Mouse (Mus musculus) lung, postnatal 36 days (tissue): ENCODE results near the gene Fez2.

Source experiments
- DNase-seq: peaks from one replicate; pipeline ENCODE4 v3.0.0; 2022; ENCODE audit warnings: mixed read lengths

The Fez2 gene

GRCm38 (mm10) chr17:78364555-78365302 is 53.2 kb downstream of the Fez2 start:
- no peak for DNase-seq

DNA sequence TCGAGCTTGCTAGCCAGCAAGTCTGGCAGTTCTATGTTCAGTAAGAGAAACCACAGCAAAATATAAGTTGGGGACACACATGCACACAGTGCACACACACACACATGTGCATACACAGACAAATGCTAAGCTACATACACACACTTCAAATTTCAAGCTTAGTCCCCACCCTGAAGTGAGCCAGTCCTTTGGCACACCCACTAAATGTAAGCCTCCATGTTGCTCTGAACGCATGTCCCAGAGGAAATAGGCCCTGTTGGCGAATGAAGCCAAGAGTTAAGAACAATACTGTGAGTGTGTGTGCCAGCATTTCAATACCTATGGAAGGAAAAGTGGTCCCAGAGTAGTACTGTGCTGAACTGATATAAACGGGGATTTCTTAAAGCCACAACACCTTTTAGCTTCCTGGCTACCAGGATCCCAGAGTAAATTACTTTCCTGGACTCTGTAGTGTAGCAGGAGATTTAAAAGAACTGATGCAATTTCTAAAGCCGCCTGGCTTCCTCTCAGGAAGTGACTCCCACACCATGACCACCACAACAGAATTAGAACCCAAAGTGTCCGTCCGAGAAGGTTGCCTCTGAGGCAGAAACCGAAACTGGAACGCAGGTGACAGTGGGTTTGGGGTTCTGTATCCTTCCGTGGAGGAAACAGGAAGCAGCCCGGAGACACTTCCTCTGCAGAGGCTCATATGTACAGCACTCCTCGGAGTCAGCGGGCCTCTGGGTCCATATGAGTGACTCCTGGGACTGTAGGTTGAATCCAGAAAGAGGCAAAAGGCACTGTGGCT is 55.8 kb downstream of the Fez2 start:
- DNase-seq: peak; percentile 71

DNA sequence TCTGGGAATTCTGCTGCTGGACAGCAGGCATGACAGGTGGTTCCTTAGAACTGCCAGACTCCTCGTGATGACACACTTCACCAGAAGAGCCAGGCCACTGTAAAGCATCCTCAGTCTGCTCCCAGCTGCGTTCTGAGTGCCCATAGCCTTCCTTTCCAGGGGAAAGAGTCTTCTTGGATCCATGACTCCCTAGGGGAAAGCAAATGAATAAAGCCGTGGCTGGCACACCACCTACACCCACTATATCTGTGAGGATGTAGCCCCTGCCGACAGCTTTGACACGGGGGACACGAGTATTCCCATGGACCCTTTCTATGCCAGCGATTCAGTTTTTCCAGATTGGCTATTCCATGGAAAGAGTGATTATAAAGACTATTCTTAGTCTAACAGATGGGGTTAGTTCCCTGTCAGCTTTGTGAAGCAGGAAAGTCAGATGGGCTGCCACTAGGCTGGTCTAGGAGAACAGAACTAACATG is 59.7 kb downstream of the Fez2 start:
- DNase-seq: no peak

DNA sequence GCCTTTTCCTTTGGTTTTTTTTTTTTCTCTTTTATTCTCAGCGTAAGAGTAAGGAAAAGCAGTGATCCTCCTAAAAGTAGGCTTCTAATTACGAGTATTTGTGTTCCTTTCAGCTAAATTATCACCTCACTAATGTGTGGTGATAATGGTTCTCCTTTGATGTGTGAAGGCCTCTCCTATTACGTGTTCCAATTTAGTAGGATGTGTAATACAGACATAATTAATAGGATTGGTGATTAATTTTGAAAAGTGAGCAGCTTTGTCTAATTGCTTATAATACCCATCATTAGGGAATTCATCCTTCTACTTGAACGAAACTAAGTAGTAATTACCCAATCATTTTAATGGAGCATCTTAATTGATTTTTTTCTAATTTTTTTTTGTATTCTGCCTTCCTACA is 60.2 kb downstream of the Fez2 start:
- no peak for DNase-seq

DNA sequence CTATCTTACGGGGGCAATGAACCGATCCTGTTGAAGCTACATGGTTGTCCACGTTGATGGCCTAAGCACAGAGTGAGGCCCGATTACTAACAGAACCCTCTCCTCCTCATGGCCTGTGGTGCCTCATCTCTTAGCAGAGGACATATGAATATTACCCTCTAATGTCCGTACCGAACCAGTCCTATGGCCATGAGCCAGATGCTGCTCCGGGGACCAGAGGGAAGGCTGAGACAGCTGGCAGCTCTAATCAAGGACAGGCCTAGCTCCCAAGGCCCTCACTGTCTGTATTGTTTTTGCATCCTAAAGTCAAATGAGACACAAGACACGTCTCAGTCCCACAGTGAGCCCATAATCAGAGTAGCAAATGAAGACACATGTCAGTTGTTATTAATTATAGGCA is 62.3 kb downstream of the Fez2 start:
- no peak for DNase-seq

DNA sequence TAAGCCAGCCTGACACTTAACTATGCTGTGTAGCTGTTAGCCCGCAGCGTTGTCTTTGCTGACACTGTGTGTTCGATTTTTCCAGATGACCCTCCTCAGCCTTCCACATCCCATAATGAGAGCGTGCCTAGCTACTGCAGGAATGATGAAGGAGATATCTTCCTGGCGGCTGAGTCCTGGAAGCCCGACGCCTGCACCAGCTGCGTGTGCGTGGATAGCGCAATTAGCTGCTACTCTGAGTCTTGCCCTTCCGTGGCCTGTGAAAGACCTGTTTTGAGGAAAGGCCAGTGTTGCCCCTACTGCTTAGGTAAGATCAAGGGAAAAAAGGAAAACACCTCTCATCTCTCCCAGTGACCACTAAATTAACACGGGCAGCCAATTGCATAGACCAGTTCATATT is 63.1 kb downstream of the Fez2 start:
- DNase-seq: no peak

- DNase-seq: no peak
Measured at GRCm38 (mm10) chr17:78354411-78354810, 63.5 kb downstream of the Fez2 start.

- no peak for DNase-seq
Measured at GRCm38 (mm10) chr17:78352500-78352855, 65.5 kb downstream of the Fez2 start.

- DNase-seq: no peak
Measured at GRCm38 (mm10) chr17:78351676-78352499, 66.1 kb downstream of the Fez2 start.

DNA sequence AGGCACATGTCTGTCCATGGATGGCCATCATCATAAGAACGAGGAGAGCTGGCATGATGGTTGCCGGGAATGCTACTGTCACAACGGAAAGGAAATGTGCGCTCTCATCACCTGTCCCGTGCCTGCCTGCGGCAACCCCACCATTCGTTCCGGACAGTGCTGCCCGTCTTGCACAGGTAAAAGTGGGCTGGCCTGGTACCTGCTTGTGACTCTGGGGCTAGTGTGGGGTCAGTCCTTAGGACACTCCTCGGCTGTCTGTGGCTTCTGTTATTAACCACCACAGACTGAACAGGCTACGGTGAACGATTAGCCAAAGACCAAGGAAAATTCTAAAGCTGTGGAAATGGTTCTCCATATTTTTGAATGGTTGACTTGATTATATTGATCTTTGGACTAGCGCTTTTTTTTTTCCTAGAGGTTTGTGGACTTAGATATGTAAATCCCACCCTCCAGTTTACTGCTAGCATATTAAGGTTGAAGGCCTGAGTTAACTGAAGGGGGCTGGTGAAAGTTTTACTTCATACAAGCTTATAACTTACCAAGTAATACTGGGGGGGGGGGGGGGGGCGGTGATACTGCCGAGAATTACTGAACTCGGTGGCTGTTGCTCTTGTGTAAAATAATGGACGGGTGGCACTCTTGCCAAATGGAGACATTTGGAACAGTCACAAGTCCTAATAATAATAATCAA is 70.7 kb downstream of the Fez2 start:
- DNase-seq: no peak

GRCm38 (mm10) chr17:78343688-78344087 is 74.3 kb downstream of the Fez2 start:
- DNase-seq: no peak

- DNase-seq: no peak
Measured at GRCm38 (mm10) chr17:78335250-78335649, 82.7 kb downstream of the Fez2 start.

- no peak for DNase-seq
Measured at GRCm38 (mm10) chr17:78333275-78333674, 84.7 kb downstream of the Fez2 start.

GRCm38 (mm10) chr17:78331438-78331837 is 86.5 kb downstream of the Fez2 start:
- no peak for DNase-seq

- no peak for DNase-seq
Measured at GRCm38 (mm10) chr17:78328287-78328686, 89.7 kb downstream of the Fez2 start.

DNA sequence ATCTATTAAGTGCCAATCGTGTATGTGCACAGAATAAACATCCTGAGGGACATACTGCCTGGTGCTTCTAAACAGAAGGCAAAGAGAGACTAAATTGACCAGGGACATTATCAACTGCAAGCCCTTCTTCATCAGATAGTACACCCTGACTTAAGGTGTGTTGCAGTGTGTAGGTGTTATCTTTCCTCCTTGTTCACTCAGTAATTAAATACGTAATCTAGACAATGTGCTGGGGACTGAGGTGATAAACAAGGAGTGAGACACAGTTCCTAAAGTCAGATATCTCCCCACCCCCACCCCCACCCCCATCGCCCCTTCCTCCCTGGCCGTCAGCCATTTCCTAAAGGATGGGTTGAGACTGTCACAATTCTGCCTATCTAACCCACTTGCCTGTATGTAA is 90.8 kb downstream of the Fez2 start:
- DNase-seq: no peak

- DNase-seq: no peak
Measured at GRCm38 (mm10) chr17:78326381-78326780, 91.6 kb downstream of the Fez2 start.

DNA sequence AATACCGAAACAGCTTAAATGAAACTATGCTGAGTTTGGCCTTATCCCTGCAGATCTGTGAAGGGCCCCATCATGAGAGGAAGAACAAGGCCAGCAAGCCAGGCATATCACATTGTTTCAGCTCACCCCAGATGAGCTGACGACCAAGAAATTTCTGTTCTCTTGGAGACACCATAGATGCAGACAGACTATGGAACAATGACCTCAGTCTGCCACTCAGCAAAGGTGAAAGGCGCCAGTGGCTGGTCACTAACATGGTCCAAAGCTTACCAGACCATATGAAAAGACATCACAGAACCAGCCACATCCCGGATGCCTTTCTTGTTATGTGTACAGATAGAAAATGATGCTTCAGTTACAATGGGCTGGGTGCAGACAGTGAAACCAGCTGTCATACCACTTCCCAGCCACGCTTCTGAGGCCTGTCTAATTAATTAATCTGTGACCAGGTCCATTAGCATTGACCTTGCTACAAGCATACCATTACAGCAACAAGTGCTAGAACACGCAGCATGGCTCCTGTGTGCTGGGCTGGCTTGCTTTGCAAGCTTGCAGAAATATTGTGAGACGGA is 92.1 kb downstream of the Fez2 start:
- no peak for DNase-seq

DNA sequence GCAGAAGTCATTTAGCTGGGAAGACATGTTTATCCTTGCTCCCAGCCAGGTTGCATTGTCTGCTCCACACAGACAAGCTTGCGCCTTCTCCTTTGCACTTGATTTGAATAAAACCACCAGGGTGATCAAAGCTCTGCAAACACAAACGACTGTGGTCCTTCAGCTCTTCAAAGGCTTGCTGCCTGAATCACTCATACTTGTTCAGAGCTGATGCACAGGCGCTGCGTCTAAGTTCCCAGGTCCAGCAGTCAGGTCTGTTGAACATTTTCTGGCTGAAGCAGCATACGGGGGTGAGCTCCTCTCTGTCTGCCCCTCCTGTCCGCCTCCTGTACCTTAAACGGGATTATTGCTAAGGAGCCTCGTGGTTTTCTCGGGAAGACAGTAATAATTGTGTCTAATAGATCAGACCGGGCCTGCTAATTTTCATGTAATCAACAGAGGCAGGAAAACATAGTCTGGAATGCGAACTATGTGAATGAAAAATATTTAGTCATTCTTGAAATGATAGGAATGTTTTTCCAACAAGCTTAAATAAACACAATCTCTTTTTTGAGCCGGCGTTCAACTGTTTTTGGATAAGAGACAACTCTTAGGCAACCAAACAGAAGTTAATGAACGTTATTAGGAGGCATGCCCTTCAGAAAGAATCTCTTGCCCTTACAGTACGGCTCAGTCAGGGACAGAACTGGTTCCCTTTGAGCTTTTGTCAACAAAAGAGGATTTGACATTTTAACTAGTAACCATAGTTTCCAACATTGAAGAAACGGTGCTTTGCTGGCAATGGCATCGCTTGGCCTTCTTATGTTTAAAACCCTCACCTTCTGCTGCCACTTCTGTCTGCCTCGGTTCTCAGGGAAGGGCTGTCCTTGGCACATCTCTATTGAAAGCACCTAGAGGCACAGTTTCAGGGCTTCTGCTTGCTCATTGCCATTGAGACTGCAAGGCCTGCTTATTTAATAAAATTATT is 95.3 kb downstream of the Fez2 start:
- DNase-seq: peak; percentile 52

- peak; percentile 46 for DNase-seq
Measured at GRCm38 (mm10) chr17:78321216-78321835, 96.6 kb downstream of the Fez2 start.
